Mouse (Mus musculus) MEL (cell line): Measurements from ENCODE around the gene Zmiz1. TPM values are rescaled to one million over a fixed set of nuclear protein-coding genes. Genes with fewer than 3 reads are reported as not detected.

Experiments
- DNase-seq: peaks from one replicate; pipeline ENCODE4 v3.0.0; 2011; ENCODE audit warnings: low read depth, low spot score
- H3K27ac ChIP-seq: 2 replicates; pipeline ENCODE4 v1.5.1; 2012; ENCODE audit warnings: low read depth, mild to moderate bottlenecking, control low read depth, low read length, moderate library complexity; ENCODE audit not compliant: control insufficient read depth
- H3K27me3 ChIP-seq, 2 experiments: fragments of 150-350 bp in 1 of 2; sonication (generic) in 1 of 2; 2 replicates each; pipeline ENCODE4 v1.6.1; 2012; ENCODE audit warnings: low read length in 2 of 2, mild to moderate bottlenecking in 2 of 2, improper control_type of control experiment in 1 of 2, moderate library complexity in 1 of 2; ENCODE audit not compliant: insufficient read depth in 2 of 2, control insufficient read depth in 1 of 2
- H3K36me3 ChIP-seq, 2 experiments: 2 replicates each; pipeline ENCODE4 v1.6.1; 2012 to 2014; ENCODE audit warnings: low read length in 2 of 2, improper control_type of control experiment in 1 of 2, inconsistent platforms in 1 of 2, mild to moderate bottlenecking in 1 of 2; ENCODE audit not compliant: insufficient read depth in 2 of 2, control insufficient read depth in 1 of 2
- H3K4me1 ChIP-seq, 2 experiments: fragments of 150-350 bp in 1 of 2; sonication (generic) in 1 of 2; 2 replicates each; pipeline ENCODE4 v1.6.1; 2012; ENCODE audit warnings: low read length in 2 of 2, improper control_type of control experiment in 1 of 2, mild to moderate bottlenecking in 1 of 2; ENCODE audit not compliant: insufficient read depth in 2 of 2, control insufficient read depth in 1 of 2
- H3K4me3 ChIP-seq, 2 experiments: fragments of 150-350 bp in 1 of 2; sonication (generic) in 1 of 2; 2 replicates each; pipeline ENCODE4 v1.5.1; 2012; ENCODE audit warnings: low read depth in 2 of 2, low read length in 2 of 2, mild to moderate bottlenecking in 2 of 2, moderate library complexity in 2 of 2, control low read depth in 1 of 2, improper control_type of control experiment in 1 of 2; ENCODE audit not compliant: control insufficient read depth in 1 of 2, insufficient read depth in 1 of 2
- H3K79me2 ChIP-seq: 2 replicates; pipeline ENCODE4 v1.6.1; 2012; ENCODE audit warnings: mild to moderate bottlenecking, low read length, moderate library complexity; ENCODE audit not compliant: control insufficient read depth, poor library complexity, insufficient read depth
- H3K9ac ChIP-seq: 2 replicates; pipeline ENCODE4 v1.6.1; 2012; ENCODE audit warnings: low read depth, mild to moderate bottlenecking, control low read depth, low read length, moderate library complexity; ENCODE audit not compliant: control insufficient read depth, poor library complexity, severe bottlenecking
- H3K9me3 ChIP-seq: fragments of 150-350 bp; sonication (generic); replicated peaks from 2 replicates; pipeline ENCODE4 v1.6.1; 2012; ENCODE audit warnings: mild to moderate bottlenecking, low read length, improper control_type of control experiment, moderate library complexity; ENCODE audit not compliant: insufficient read depth
- BHLHE40 ChIP-seq: IDR thresholded peaks from 2 replicates; pipeline ENCODE4 v1.6.1; 2012; ENCODE audit warnings: low read depth, mild to moderate bottlenecking, inconsistent platforms, low read length, improper control_type of control experiment, borderline replicate concordance
- CHD1 ChIP-seq: IDR thresholded peaks from 2 replicates; pipeline ENCODE4 v1.6.1; 2012; ENCODE audit warnings: low read depth, mild to moderate bottlenecking, inconsistent platforms, low read length, improper control_type of control experiment
- CTCF ChIP-seq, 3 experiments: IDR thresholded peaks in 2 of 3; conservative IDR thresholded peaks in 1 of 3; 2 replicates each; pipeline ENCODE4 v1.5.1; 2011 to 2012; ENCODE audit warnings: low read length in 3 of 3, low read depth in 2 of 3, mild to moderate bottlenecking in 2 of 3, improper control_type of control experiment in 1 of 3, inconsistent platforms in 1 of 3, mixed read lengths in 1 of 3, moderate library complexity in 1 of 3; ENCODE audit not compliant: control insufficient read depth in 1 of 3, insufficient read depth in 1 of 3, poor library complexity in 1 of 3, severe bottlenecking in 1 of 3
- KAT2A ChIP-seq: conservative IDR thresholded peaks from 2 replicates; pipeline ENCODE4 v1.6.1; 2012; ENCODE audit warnings: low read depth, low read length, improper control_type of control experiment, inconsistent platforms
- MAFK ChIP-seq: IDR thresholded peaks from 2 replicates; pipeline ENCODE4 v1.6.1; 2011; ENCODE audit warnings: low read depth, mild to moderate bottlenecking, low read length, improper control_type of control experiment, borderline replicate concordance
- MAX ChIP-seq: IDR thresholded peaks from 2 replicates; pipeline ENCODE4 v1.6.1; 2011; ENCODE audit warnings: low read length, improper control_type of control experiment
- MXI1 ChIP-seq: IDR thresholded peaks from 2 replicates; pipeline ENCODE4 v1.6.1; 2011; ENCODE audit warnings: mild to moderate bottlenecking, low read depth, low read length, improper control_type of control experiment
- MYC ChIP-seq: IDR thresholded peaks from 2 replicates; pipeline ENCODE4 v1.6.1; 2011; ENCODE audit warnings: low read depth, mild to moderate bottlenecking, low read length, improper control_type of control experiment, moderate library complexity
- NRF1 ChIP-seq: IDR thresholded peaks from 2 replicates; pipeline ENCODE4 v1.6.1; 2014; ENCODE audit warnings: low read depth, mild to moderate bottlenecking, inconsistent platforms, low read length, improper control_type of control experiment, moderate library complexity; ENCODE audit not compliant: poor library complexity, insufficient read depth, severe bottlenecking
- POLR2AphosphoS5 ChIP-seq: IDR thresholded peaks from 2 replicates; pipeline ENCODE4 v1.6.1; 2012; ENCODE audit warnings: low read depth, borderline replicate concordance, mild to moderate bottlenecking, inconsistent platforms, low read length, moderate library complexity, mixed read lengths
- TAL1 ChIP-seq: IDR thresholded peaks from 2 replicates; pipeline ENCODE4 v1.6.1; 2012; ENCODE audit warnings: mild to moderate bottlenecking, inconsistent platforms, low read length, moderate library complexity, mixed read lengths
- TBP ChIP-seq: IDR thresholded peaks from 2 replicates; pipeline ENCODE4 v1.8.0; 2011; ENCODE audit warnings: low read depth, low read length, improper control_type of control experiment
- USF1 ChIP-seq: IDR thresholded peaks from 2 replicates; pipeline ENCODE4 v1.6.1; 2014; ENCODE audit warnings: low read depth, mild to moderate bottlenecking, inconsistent platforms, low read length, improper control_type of control experiment, moderate library complexity
- ZC3H11A ChIP-seq: IDR thresholded peaks from 2 replicates; pipeline ENCODE4 v1.6.1; 2012; ENCODE audit warnings: low read depth, mild to moderate bottlenecking, inconsistent platforms, low read length, improper control_type of control experiment
- polyA plus RNA-seq, 2 experiments: library from polyadenylated mRNA; stranded (reverse) in 1 of 2; unstranded in 1 of 2; fragments of >175 nt in 1 of 2; fragments of >200 nt in 1 of 2; gene quantifications; 2 replicates each; pipeline versions ENCODE4 v1.2.1 to v1.2.4; 2012; ENCODE audit warnings: low replicate concordance in 2 of 2, low read depth in 1 of 2; ENCODE audit not compliant: insufficient read length in 2 of 2, insufficient read depth in 1 of 2, missing spikeins in 1 of 2
- total RNA-seq: library from RNA; depleted of rRNA; stranded (reverse); fragments of 300-350 nt; gene quantifications from 2 replicates; pipeline ENCODE4 v1.2.3, GENCODE M21; 2012

Gene Zmiz1
- total and polyA plus RNA-seq, 3 experiments, result 2.7 to 19.9 TPM; not detected in 1

DNA sequence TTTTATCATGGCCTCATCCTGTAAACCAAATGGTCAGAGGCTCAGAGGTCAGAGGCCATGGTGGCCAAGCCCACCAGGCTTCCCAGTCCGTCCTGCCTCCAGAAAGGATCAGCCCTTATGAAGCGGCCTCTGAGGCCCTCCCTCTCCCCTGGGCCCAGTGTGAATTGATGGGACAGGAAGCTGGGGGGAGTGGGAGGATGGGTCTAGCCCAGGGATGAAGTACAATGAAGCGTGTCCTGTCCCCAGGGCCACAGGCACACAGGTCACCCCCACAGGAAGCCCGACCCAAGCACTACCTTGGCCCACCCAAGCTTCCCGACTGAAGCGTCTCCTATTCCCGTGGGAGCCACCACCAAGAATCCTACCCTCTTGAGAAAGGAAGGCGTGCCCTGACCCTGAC is 66.7 kb downstream of the Zmiz1 start:
- no peak for DNase-seq
- no peaks in the 10 kb centered on the region for H3K27me3 ChIP-seq
- no peaks in the 10 kb centered on the region for H3K9me3 ChIP-seq
- no peak overlapping the region for H3K4me3 ChIP-seq
- no peak for TF ChIP-seq ZC3H11A
- TF ChIP-seq CTCF (IDR thresholded peaks at IDR 0.05 in 2 of 3, conservative IDR thresholded peaks at IDR 0.05 in 1 of 3; ENCODE audit: control insufficient read depth in 1 of 3, insufficient read depth in 1 of 3, low read depth in 2 of 3, low read length in 3 of 3, poor library complexity in 1 of 3, severe bottlenecking in 1 of 3), result no peak
- TF ChIP-seq MXI1, result no peak
- peaks cover 10 to 51% of the 10 kb centered on the region in 2 experiments for H3K4me1 ChIP-seq
- H3K36me3 ChIP-seq, result peaks cover 0 to 24% of the 10 kb centered on the region in 2 experiments; a peak in 3 of 4 replicates
- H3K27ac ChIP-seq, result no peak overlapping the region
- no peak overlapping the region for H3K9ac ChIP-seq
- no peaks in the 10 kb centered on the region for H3K79me2 ChIP-seq

GRCm38 (mm10) chr14:25526872-25527271 is 67.9 kb downstream of the Zmiz1 start:
- peaks cover 0 to 22% of the 10 kb centered on the region in 2 experiments; a peak in 3 of 4 replicates for H3K36me3 ChIP-seq
- no peak overlapping the region for H3K9ac ChIP-seq
- no peak overlapping the region for H3K4me3 ChIP-seq
- no peak overlapping the region; the same call in 1 of the 2 replicates for H3K27ac ChIP-seq
- DNase-seq, result no peak
- H3K9me3 ChIP-seq, result no peaks in the 10 kb centered on the region
- no peaks in the 10 kb centered on the region for H3K27me3 ChIP-seq
- no peaks in the 10 kb centered on the region for H3K79me2 ChIP-seq
- H3K4me1 ChIP-seq, result peaks cover 10 to 50% of the 10 kb centered on the region in 2 experiments
- no peak for TF ChIP-seq NRF1
- TF ChIP-seq MAX, result no peak
- TF ChIP-seq CHD1, result no peak
- no peak for TF ChIP-seq USF1
- no peak for TF ChIP-seq TBP
- TF ChIP-seq CTCF (IDR thresholded peaks at IDR 0.05 in 2 of 3, conservative IDR thresholded peaks at IDR 0.05 in 1 of 3; ENCODE audit: control insufficient read depth in 1 of 3, insufficient read depth in 1 of 3, low read depth in 2 of 3, low read length in 3 of 3, poor library complexity in 1 of 3, severe bottlenecking in 1 of 3), result no peak
- no peak for TF ChIP-seq POLR2AphosphoS5

DNA sequence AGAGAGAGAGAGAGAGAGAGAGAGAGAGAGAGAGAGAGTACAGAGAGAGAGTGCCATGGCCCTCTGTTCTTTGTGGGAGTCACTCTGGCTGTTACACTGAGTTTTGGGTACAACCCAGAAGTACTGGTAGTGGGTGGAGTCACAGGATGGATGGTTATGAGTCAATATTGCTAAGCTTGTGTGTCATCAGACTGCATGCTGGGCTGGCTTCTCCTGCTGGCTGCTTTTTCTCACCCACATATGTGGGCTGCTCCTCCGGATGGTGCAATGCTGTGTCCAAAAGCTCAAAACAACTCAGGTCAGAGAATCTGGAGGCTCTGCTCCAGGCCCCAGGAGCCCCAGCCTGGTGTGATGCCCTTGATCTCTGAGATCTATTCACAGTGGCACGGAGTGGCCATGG is 68.3 kb downstream of the Zmiz1 start:
- DNase-seq, result peak; percentile 64
- Histone ChIP-seq H3K27me3 (no peaks in the 10 kb centered on the region), H3K4me1 (peaks cover 8 to 46% of the 10 kb centered on the region in 2 experiments), H3K36me3 (peaks cover 0 to 19% of the 10 kb centered on the region in 2 experiments; a peak in 3 of 4 replicates), H3K9ac (0 out of 2 replicates have a peak overlapping the region, but pooled peaks have one; percentile 10), H3K9me3 (no peaks in the 10 kb centered on the region), H3K4me3 (no peak overlapping the region), H3K79me2 (no peaks in the 10 kb centered on the region), H3K27ac (peak overlapping the region; percentile 21; the same call in 1 of the 2 replicates)
- TF ChIP-seq NRF1 (no peak), TAL1 (no peak), MYC (no peak), MAX (no peak), POLR2AphosphoS5 (no peak), MAFK (no peak), BHLHE40 (no peak), KAT2A (no peak)
